Comparison of ENCODE assay signal across 11 mouse cellular contexts in genomic region chr2:52997955-52998750, GRCm38 (mm10).
DNase-seq lines count a peak whose midpoint lies in the region; ATAC-seq and TF ChIP-seq lines count a peak whose summit lies in the region.
"Had no signal": no experiment of that assay in that cellular context is flagged by ENCODE, and none has a peak within 500 bp of the region (broad histone marks: within the 10 kb centered on the region; RNA-seq: fewer than 3 reads in every experiment).

No protein-coding gene starts in this region.

- 0 out of 2 replicates have a peak, but pooled peaks cover 2% of the 10 kb centered on the region for H3K4me1 ChIP-seq in kidney, postnatal 0 days (replicated peaks; ENCODE audit: insufficient read depth, low read length)
- H3K4me1 ChIP-seq in kidney, embryonic 14.5 days (ENCODE audit: control insufficient read depth, insufficient read depth, low read length): 0 out of 2 replicates have a peak, but pooled peaks cover 3% of the 10 kb centered on the region
- H3K4me1 ChIP-seq in forebrain, postnatal 0 days (ENCODE audit: insufficient read depth): no peaks in the 10 kb centered on the region
- H3K4me1 ChIP-seq: hindbrain, embryonic 12.5 days; limb, embryonic 12.5 days had no signal

- no peak overlapping the region for H3K4me3 ChIP-seq in kidney, postnatal 0 days (replicated peaks; ENCODE audit: low read depth, low read length)
- no peak overlapping the region for H3K4me3 ChIP-seq in kidney, embryonic 14.5 days (ENCODE audit: low read length)
- H3K4me3 ChIP-seq in forebrain, postnatal 0 days (ENCODE audit: low read depth, low read length): no peak overlapping the region
- H3K4me3 ChIP-seq: hindbrain, embryonic 12.5 days; limb, embryonic 12.5 days had no signal

- no peak for TF ChIP-seq CTCF in kidney, postnatal 0 days (IDR thresholded peaks at IDR 0.05; ENCODE audit: low read depth)
- no peak for TF ChIP-seq CTCF in forebrain, postnatal 0 days (IDR thresholded peaks at IDR 0.05; ENCODE audit: low read depth)

- no peaks in the 10 kb centered on the region for H3K27me3 ChIP-seq in kidney, postnatal 0 days (ENCODE audit: insufficient read depth, low read length)
- H3K27me3 ChIP-seq in kidney, embryonic 14.5 days (ENCODE audit: control insufficient read depth, insufficient read depth, low read length): no peaks in the 10 kb centered on the region
- no peaks in the 10 kb centered on the region for H3K27me3 ChIP-seq in forebrain, postnatal 0 days (ENCODE audit: insufficient read depth, low read length)
- H3K27me3 ChIP-seq: hindbrain, embryonic 12.5 days; limb, embryonic 12.5 days had no signal

- H3K36me3 ChIP-seq in kidney, postnatal 0 days (ENCODE audit: insufficient read depth, low read length): no peaks in the 10 kb centered on the region
- H3K36me3 ChIP-seq in kidney, embryonic 14.5 days (ENCODE audit: control insufficient read depth, insufficient read depth, low read length): no peaks in the 10 kb centered on the region
- no peaks in the 10 kb centered on the region for H3K36me3 ChIP-seq in forebrain, postnatal 0 days (ENCODE audit: insufficient read depth)
- H3K36me3 ChIP-seq: hindbrain, embryonic 12.5 days; limb, embryonic 12.5 days had no signal

- H3K9ac ChIP-seq in kidney, postnatal 0 days (ENCODE audit: low read depth, low read length): no peak overlapping the region
- no peak overlapping the region for H3K9ac ChIP-seq in kidney, embryonic 14.5 days (ENCODE audit: low read depth, low read length)
- H3K9ac ChIP-seq in forebrain, postnatal 0 days: no peak overlapping the region
- H3K9ac ChIP-seq: hindbrain, embryonic 12.5 days; limb, embryonic 12.5 days had no signal

- H3K27ac ChIP-seq in kidney, postnatal 0 days: no peak overlapping the region
- H3K27ac ChIP-seq in kidney, embryonic 14.5 days (ENCODE audit: low read depth, low read length): no peak overlapping the region
- no peak overlapping the region for H3K27ac ChIP-seq in forebrain, postnatal 0 days (ENCODE audit: low read depth, low read length)
- H3K27ac ChIP-seq: hindbrain, embryonic 12.5 days; limb, embryonic 12.5 days had no signal

- no peak overlapping the region for H3K4me2 ChIP-seq in kidney, postnatal 0 days (ENCODE audit: low read length)
- H3K4me2 ChIP-seq in kidney, embryonic 14.5 days (replicated peaks; ENCODE audit: low read depth, low read length): no peak overlapping the region
- H3K4me2 ChIP-seq in forebrain, postnatal 0 days (ENCODE audit: low read depth): no peak overlapping the region
- H3K4me2 ChIP-seq: hindbrain, embryonic 12.5 days; limb, embryonic 12.5 days had no signal

- DNase-seq in cerebellum, postnatal 36 days: peak; percentile 22 to 23
- peak; percentile 54 for DNase-seq in kidney, postnatal 0 days (ENCODE audit: low spot score)
- DNase-seq in forebrain, postnatal 0 days: peak; percentile 40
- DNase-seq in adrenal gland, postnatal 4 days (ENCODE audit: low spot score in 2 of 2): no peak
- DNase-seq in left cerebral cortex, adult 18-20 months (ENCODE audit: low spot score in 2 of 2): no peak
- DNase-seq: adrenal gland, postnatal 36 days had no signal

- no peaks in the 10 kb centered on the region for H3K9me3 ChIP-seq in kidney, postnatal 0 days (replicated peaks; ENCODE audit: low read length)
- no peaks in the 10 kb centered on the region for H3K9me3 ChIP-seq in kidney, embryonic 14.5 days (ENCODE audit: control insufficient read depth, low read length)
- no peaks in the 10 kb centered on the region for H3K9me3 ChIP-seq in forebrain, postnatal 0 days (ENCODE audit: low read length)
- H3K9me3 ChIP-seq: hindbrain, embryonic 12.5 days; limb, embryonic 12.5 days had no signal

- ATAC-seq in cerebellum, adult (ENCODE audit: insufficient number of reproducible peaks, low FRiP score, low TSS enrichment): no peak
- ATAC-seq in kidney, postnatal 0 days (replicated peaks; ENCODE audit: low FRiP score, low read depth): no peak
- no peak for ATAC-seq in kidney, embryonic 14.5 days (ENCODE audit: low FRiP score, low TSS enrichment)
- ATAC-seq in forebrain, postnatal 0 days: peak; percentile 14; the same call in 1 of the 2 replicates
- ATAC-seq in megakaryocyte, adult 5-6 weeks (ENCODE audit: poor library complexity, severe bottlenecking): peak; percentile 33; the same call in 1 of the 2 replicates

- WGBS in kidney, postnatal 0 days: 81% methylated on average over 15 of the region's 15 CpGs
- 84% methylated on average over 15 of the region's 15 CpGs for WGBS in kidney, embryonic 14.5 days
- WGBS in forebrain, postnatal 0 days: 25% methylated on average over 15 of the region's 15 CpGs

Comparison
In these comparisons a context has a peak if more than half of its experiments do, and no peak if none do; other contexts are left out.
1. DNase-seq: peak in cerebellum, postnatal 36 days (2 of 2), kidney, postnatal 0 days (single experiment) and forebrain, postnatal 0 days (single experiment); none in adrenal gland, postnatal 4 days (0 of 2) and left cerebral cortex, adult 18-20 months (0 of 2).
2. ATAC-seq: peak in forebrain, postnatal 0 days (single experiment) and megakaryocyte, adult 5-6 weeks (single experiment); none in cerebellum, adult (single experiment), kidney, postnatal 0 days (single experiment) and kidney, embryonic 14.5 days (single experiment).